Mouse (Mus musculus) T-helper 17 cell (primary cell): ENCODE results near the gene Senp2.
"Not testable (repeated sequence)": the region's sequence is repeated elsewhere in the genome, so short reads cannot be mapped to it uniquely, and the experiment has no call there.

ENCODE experiments used
- in situ Hi-C, 2 experiments: fragments of 300-600 bp; cut with MboI, MseI; formaldehyde crosslinking; loops; 1 replicate in 1 of 2; 2 replicates in 1 of 2; pipeline ENCODE4 v1.15.1; 2025; ENCODE audit warnings: high pct_unique_total_duplicates in 2 of 2

The Senp2 gene

GRCm38 (mm10) chr16:22009099-22009584, at the start of gene Senp2:
TSS of gene Senp2 (plus strand) at chr16:22009484.
- in situ Hi-C loops: loop anchor here in 1 of 2 experiments (25.0 kb wide), 1 partner anchor 172 kb away; no protein-coding TSS in a partner anchor

DNA sequence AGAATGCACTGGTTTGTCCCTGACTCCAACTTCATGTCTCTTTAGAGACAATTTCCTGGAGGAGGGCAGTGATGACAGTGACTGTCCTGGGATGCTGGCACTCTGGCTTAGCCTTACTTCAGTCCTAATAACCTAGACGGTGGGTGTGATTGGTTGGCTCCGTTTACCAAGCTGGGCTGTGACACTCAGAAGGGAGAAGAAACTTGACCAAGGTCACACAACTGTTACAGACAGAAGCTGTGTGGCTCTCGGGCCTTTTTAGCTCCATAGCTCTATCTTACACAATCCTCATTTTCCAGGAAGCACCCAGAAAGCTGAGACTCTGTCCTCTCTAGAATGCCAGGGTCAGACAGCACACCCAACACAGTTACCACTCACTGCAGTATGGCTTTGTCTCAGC, 43.7 kb upstream of the Senp2 start:
- in situ Hi-C loops: no loop called here

- in situ Hi-C loops: no loop called here
Measured at GRCm38 (mm10) chr16:21969874-21970273, 39.4 kb upstream of the Senp2 start.

GRCm38 (mm10) chr16:21970536-21970935, 38.7 kb upstream of the Senp2 start:
- in situ Hi-C loops: no loop called here

DNA sequence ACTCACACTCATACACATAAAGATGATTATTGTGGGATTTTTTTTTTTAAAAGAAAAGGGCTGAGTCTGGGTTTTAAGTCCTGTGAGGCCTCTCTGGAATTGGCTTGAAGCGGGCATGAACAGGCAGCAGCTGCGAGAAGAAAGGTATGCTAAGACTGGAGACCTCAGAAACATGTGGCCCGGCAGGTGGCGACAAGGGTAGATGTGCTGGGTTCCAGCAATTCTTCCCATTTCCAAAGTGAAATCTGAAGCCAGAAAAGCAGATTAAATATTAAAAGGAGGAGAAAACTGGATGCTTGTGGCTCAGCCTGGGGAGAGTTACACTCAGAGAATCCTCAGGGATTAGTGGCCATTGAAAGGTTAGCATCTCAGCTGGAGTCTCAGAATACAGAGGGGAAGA, 37.8 kb upstream of the Senp2 start:
- in situ Hi-C loops: no loop called here

GRCm38 (mm10) chr16:21976203-21976602, 33.1 kb upstream of the Senp2 start:
- in situ Hi-C loops: no loop called here

- in situ Hi-C loops: no loop called here
Measured at GRCm38 (mm10) chr16:21977347-21977746, 31.9 kb upstream of the Senp2 start.

DNA sequence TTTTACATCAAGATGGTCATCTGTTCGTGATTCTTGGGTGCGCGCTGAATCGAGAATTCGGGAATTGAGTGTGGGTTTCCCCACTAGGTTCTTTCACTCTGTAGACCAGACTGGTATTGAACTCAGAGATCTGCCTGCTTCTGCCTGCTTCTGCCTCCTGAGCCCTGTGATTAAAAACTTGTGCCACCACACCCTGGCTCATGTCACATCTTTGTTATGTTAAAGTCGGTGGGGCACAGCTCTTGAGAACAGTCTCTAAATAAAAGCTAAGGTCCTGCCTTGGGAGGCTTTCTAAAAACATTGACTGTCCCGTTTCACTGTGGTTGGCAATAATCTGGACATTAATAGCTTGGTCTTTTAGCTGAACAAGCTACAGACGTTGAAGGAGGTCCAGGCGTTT, 26.1 kb upstream of the Senp2 start:
- in situ Hi-C loops: no loop called here

- in situ Hi-C loops: no loop called here
Measured at GRCm38 (mm10) chr16:21983581-21983980, 25.7 kb upstream of the Senp2 start.

GRCm38 (mm10) chr16:21984091-21984490, 25.2 kb upstream of the Senp2 start:
- in situ Hi-C loops: no loop called here

DNA sequence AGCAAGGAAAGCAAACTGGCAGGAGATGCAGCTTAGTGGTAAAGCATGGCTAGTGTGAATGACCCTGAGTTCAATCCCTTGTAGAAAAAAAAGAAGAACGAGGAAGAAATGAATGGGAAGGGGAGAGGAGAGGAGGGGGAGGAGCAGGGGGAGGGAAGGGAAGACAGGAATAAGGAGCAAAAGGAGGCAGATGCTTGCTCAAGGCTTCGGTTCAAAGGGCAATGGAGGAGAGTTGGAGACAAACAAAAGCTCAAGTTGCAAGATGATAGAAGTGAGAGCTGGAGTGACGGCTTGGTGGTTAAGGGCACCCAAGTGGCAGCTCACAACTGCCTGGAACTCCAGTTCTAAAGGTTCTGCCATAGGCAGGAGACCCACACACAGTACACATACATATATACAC, 23.1 kb upstream of the Senp2 start:
- in situ Hi-C loops: no loop called here

DNA sequence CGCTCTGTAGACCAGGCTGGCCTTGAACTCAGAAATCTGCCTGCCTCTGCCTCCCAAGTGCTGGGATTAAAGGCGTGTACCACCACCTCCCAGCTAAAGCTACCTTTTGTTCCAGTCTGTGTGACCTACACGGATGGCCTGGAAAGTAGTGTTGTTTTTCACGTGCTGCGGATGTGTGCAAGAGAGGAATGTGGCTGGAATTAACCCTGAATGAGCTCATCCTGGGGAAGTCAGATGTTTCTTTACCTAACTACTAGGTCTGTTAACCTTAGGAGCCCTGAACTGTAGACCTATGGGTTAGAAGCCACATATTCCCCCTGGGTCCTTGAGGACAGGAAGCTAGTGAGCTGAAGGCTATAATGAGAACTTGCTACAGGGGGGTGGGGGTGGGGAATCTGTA, 21.3 kb upstream of the Senp2 start:
- in situ Hi-C loops: no loop called here

GRCm38 (mm10) chr16:21990893-21991292, 18.4 kb upstream of the Senp2 start:
- in situ Hi-C loops: not testable (repeated sequence)

DNA sequence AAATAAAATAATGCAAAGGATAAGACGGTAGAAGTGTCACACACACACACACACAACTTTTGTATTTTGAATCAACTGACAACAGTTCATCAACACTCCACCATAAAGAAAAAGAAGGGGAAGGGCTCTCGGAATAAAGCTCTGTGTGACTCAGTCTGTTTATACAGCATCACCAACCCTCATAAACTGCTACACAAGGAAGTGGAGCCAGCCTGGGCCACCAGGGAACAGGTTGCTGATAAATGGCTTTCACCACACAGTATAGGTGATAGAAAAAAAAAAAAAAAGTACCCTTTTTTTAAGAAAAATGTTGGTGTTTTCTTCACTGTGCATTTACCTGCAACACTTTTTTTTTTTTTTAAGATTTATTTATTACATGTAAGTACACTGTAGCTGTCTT, 17.5 kb upstream of the Senp2 start:
- in situ Hi-C loops: no loop called here

- in situ Hi-C loops: no loop called here
Measured at GRCm38 (mm10) chr16:21995304-21995703, 14.0 kb upstream of the Senp2 start, which contains the start of gene Liph. TSS of gene Liph (minus strand) at chr16:21995663.

- in situ Hi-C loops: no loop called here
Measured at GRCm38 (mm10) chr16:21996402-21996801, 12.9 kb upstream of the Senp2 start.

- in situ Hi-C loops: no loop called here
Measured at GRCm38 (mm10) chr16:21996881-21997641, 12.2 kb upstream of the Senp2 start.

- in situ Hi-C loops: no loop called here
Measured at GRCm38 (mm10) chr16:21998061-21998460, 11.2 kb upstream of the Senp2 start.

DNA sequence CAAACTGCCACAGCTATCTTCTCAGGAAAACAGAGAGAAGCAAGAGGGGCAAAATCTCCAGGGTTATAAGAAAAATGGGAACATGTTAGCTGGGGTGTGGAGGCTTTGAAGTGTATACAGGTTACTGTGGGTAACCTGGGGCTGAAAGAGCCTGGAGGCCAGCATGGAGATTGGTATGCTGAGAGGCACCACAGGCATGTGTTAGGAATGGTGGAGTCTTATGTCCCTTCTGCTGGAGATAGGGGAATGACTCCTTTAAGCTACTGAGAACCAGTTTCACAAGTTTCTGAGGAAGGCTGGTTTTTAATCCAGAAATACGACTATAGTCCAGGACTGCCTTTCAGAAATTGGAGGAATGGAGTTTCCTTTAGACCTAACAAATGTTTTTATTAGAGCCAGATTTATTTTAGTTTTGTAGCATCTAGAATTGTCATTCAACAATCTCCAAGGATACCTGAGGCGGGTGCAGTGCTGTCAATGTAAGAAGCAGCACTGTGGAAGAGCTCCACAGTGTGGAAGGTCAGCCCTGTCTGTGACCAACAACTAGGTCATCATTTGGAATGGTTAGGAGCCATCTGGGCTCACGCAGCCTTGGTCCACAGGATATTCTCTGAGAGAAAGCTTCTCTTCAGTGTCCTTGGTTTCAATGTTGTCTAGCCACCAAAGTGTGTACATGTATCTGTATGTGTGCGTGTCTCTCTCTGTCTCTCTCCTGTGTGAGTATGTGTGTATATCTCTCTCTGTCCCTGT, 9.2 kb upstream of the Senp2 start:
- in situ Hi-C loops: loop anchor here (5.0 to 25.0 kb wide), 3 partner anchors 53 to 163 kb away; partner anchors contain the start of gene Tmem41a (in 1 of the 2)

GRCm38 (mm10) chr16:22001172-22001571, 8.1 kb upstream of the Senp2 start:
- in situ Hi-C loops: loop anchor here (5.0 to 25.0 kb wide), 3 partner anchors 54 to 164 kb away; partner anchors contain the start of gene Tmem41a (in 1 of the 2)

DNA sequence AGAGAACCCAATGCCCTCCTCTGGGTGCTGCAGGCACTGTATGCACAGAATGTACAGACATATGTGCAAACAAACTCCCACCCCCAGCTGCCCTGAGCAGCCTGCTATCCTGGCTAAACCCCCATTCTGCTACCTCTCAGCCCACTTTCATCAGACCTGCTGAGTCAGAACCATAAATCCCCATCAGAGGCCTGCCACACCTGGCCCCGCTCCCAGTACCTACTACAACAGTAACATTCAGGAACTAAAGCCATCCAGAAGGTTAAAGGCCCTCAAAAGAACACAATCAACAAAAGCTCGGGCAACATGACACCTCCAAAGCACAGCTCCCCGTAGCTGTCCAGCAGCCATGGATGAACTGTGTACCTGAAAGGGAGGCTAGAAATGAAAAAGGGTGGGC, 7.7 kb upstream of the Senp2 start:
- in situ Hi-C loops: loop anchor here (5.0 to 25.0 kb wide), 3 partner anchors 54 to 164 kb away; partner anchors contain the start of gene Tmem41a (in 1 of the 2)

- in situ Hi-C loops: loop anchor here in 1 of 2 experiments (25.0 kb wide), 1 partner anchor 172 kb away; no protein-coding TSS in a partner anchor
Measured at GRCm38 (mm10) chr16:22009596-22009995, 312 bp downstream of the Senp2 start.
